Mouse (Mus musculus) brain, embryonic 14.5 days (tissue): ENCODE data around the gene Myl12a.

Experiments
- CTCF ChIP-seq: fragments of 200-500 bp; IDR thresholded peaks from 2 replicates; pipeline ENCODE4 v1.5.1; 2012; ENCODE audit warnings: inconsistent platforms, mild to moderate bottlenecking, moderate library complexity, borderline replicate concordance; ENCODE audit not compliant: insufficient read depth, insufficient read length; ENCODE audit errors: extremely low read depth
- POLR2A ChIP-seq: fragments of 200-500 bp; IDR thresholded peaks from 2 replicates; pipeline ENCODE4 v1.6.1; 2012; ENCODE audit warnings: mild to moderate bottlenecking, inconsistent platforms, borderline replicate concordance; ENCODE audit not compliant: poor library complexity, insufficient read depth, insufficient read length, severe bottlenecking; ENCODE audit errors: extremely low read depth

GRCm38 (mm10) chr17:70989991-70990390, 12.7 kb downstream of the Myl12a start:
- TF ChIP-seq CTCF = no peak
- no peak for TF ChIP-seq POLR2A
